Mouse (Mus musculus) forebrain, embryonic 14.5 days (tissue): ENCODE results near the gene Dexi. TPM values are rescaled to one million over a fixed set of nuclear protein-coding genes. Genes with fewer than 3 reads are reported as not detected.

Source experiments
- ATAC-seq: fragments of 200-750 bp; cut with Nextera tagmentation; 2 replicates; pipeline ENCODE4 v1.8.0; 2017; ENCODE audit warnings: mild to moderate bottlenecking, moderate library complexity
- DNase-seq: peaks from one replicate; pipeline ENCODE4 v3.0.0-alpha.2; 2015; ENCODE audit warnings: low spot score
- H3K27ac ChIP-seq: fragments of 300-500 bp; sonication (generic); 2 replicates; pipeline ENCODE4 v1.5.1; 2014; ENCODE audit warnings: low read depth, mild to moderate bottlenecking, control low read depth, low read length, moderate library complexity
- H3K27me3 ChIP-seq: fragments of 300-500 bp; sonication (generic); replicated peaks from 2 replicates; pipeline ENCODE4 v1.6.1; 2014; ENCODE audit warnings: low read length, control low read depth, mixed read lengths; ENCODE audit not compliant: control insufficient read depth, insufficient read depth
- H3K36me3 ChIP-seq: fragments of 300-500 bp; sonication (generic); 2 replicates; pipeline ENCODE4 v1.6.1; 2014; ENCODE audit warnings: low read length, control low read depth; ENCODE audit not compliant: control insufficient read depth, insufficient read depth
- H3K4me1 ChIP-seq: fragments of 300-500 bp; sonication (generic); 2 replicates; pipeline ENCODE4 v1.6.1; 2014; ENCODE audit warnings: antibody characterized with exemption, low read length, control low read depth; ENCODE audit not compliant: control insufficient read depth, insufficient read depth
- H3K4me2 ChIP-seq: fragments of 300-500 bp; sonication (generic); 2 replicates; pipeline ENCODE4 v1.6.1; 2014; ENCODE audit warnings: mild to moderate bottlenecking, control low read depth, low read length
- H3K4me3 ChIP-seq: fragments of 300-500 bp; sonication (generic); 2 replicates; pipeline ENCODE4 v1.5.1; 2014; ENCODE audit warnings: low read depth, low read length, control low read depth
- H3K9ac ChIP-seq: fragments of 300-500 bp; sonication (generic); 2 replicates; pipeline ENCODE4 v1.6.1; 2014; ENCODE audit warnings: mild to moderate bottlenecking, low read length, control low read depth, moderate library complexity
- H3K9me3 ChIP-seq: fragments of 300-500 bp; sonication (generic); replicated peaks from 2 replicates; pipeline ENCODE4 v1.6.1; 2016; ENCODE audit warnings: low read length, control low read depth, mixed read lengths; ENCODE audit not compliant: control insufficient read depth
- WGBS: fragments of 180-500 bp; shearing (Covaris S2); extraction: QIAGEN DNeasy Blood & Tissue Kit; methylation state at CpG from one replicate; pipeline ENCODE4 v1.1.7; 2014; 5-methylcytosine and 5-hydroxymethylcytosine counted together
- polyA plus RNA-seq: library from polyadenylated mRNA; unstranded; fragments of >200 nt; fragmentation: Nextera tagmentation; extraction: Ambion mirVana; gene quantifications from 2 replicates; pipeline ENCODE4 v1.2.1, GENCODE M21; 2014

Gene Dexi
- polyA plus RNA-seq, 1 experiment from 2014 or later, result 21.6 TPM

DNA sequence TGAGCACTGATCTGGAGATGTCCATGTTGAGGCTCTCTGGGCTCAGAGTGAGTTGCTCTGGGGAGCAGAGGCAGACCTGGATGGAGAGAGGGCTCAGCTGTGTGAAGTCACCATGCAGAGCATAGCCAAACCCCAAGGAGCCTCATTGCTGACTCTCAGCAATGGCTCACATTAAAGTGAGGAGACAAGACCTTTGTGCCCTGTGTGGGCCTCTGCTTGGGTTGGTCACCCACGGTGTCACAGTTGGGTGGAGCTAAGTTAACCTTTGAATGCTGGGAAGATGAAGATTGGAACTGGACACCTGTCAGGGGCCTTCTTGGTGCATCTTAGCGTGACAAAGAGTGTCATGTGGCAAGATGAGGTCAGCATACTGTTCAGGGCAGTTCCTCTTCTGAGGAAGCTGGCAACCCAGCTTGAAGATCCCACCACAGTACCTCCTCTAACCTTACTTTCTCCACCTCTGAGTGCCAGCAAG lies 47.0 kb downstream of the Dexi start:
- DNase-seq, result no peak
- ATAC-seq, result no peak
- Histone ChIP-seq H3K9me3 (no peaks in the 10 kb centered on the region), H3K27ac (no peak overlapping the region), H3K4me3 (no peak overlapping the region), H3K9ac (no peak overlapping the region), H3K4me1 (no peaks in the 10 kb centered on the region), H3K36me3 (no peaks in the 10 kb centered on the region), H3K27me3 (no peaks in the 10 kb centered on the region), H3K4me2 (no peak overlapping the region)
- WGBS, result 79% methylated on average over 2 of the region's 2 CpGs

DNA sequence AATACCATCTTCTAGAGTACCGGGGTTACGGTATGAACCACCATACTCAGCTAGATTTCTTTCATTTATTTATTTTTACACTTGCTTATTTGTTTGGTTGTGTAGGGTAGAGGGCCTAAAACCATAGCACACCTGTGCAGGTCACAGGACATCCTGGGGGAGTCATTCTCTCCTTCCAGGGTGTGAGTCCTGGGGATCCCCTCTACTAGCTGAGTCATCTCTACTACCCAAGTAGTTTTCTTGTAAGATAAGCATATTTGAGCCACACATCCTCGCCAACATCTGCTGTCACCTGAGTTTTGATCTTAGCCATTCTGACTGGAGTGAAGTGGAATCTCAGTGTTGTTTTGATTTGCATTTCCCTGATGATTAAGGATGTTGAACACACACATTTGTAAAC lies 50.3 kb downstream of the Dexi start:
- H3K4me2 ChIP-seq, result no peak overlapping the region
- WGBS, result 83% methylated on average over 3 of the region's 3 CpGs
- no peak for ATAC-seq
- H3K9me3 ChIP-seq, result no peaks in the 10 kb centered on the region
- H3K36me3 ChIP-seq, result no peaks in the 10 kb centered on the region
- no peaks in the 10 kb centered on the region for H3K4me1 ChIP-seq
- no peak overlapping the region for H3K4me3 ChIP-seq
- no peaks in the 10 kb centered on the region for H3K27me3 ChIP-seq
- H3K27ac ChIP-seq, result no peak overlapping the region
- H3K9ac ChIP-seq, result no peak overlapping the region
- DNase-seq, result no peak

DNA sequence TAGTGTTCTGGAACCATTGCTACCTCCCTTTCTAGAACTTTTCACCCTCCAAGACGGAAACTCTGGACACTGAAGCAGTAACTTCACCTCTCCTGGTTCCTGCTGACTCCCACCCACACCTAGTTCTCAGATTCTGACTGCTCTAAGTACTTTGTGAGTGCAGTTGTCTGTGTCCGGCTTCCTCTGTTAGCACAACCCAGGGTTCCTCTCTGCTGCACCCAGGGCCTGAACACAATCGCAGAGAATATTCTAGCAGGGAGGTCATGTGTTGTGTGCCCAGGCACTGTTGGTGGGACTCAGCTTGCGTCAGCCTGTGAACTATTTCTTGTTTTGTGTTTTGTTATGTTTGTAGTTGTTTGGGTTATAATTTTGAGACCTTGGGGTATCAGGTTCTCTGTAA lies 51.1 kb downstream of the Dexi start:
- DNase-seq (no peak), ATAC-seq (no peak)
- Histone ChIP-seq H3K9me3 (no peaks in the 10 kb centered on the region), H3K27ac (no peak overlapping the region), H3K27me3 (no peaks in the 10 kb centered on the region), H3K4me3 (no peak overlapping the region), H3K9ac (no peak overlapping the region), H3K4me1 (no peaks in the 10 kb centered on the region), H3K4me2 (no peak overlapping the region), H3K36me3 (no peaks in the 10 kb centered on the region)
- WGBS, result 86% methylated on average over 4 of the region's 4 CpGs

DNA sequence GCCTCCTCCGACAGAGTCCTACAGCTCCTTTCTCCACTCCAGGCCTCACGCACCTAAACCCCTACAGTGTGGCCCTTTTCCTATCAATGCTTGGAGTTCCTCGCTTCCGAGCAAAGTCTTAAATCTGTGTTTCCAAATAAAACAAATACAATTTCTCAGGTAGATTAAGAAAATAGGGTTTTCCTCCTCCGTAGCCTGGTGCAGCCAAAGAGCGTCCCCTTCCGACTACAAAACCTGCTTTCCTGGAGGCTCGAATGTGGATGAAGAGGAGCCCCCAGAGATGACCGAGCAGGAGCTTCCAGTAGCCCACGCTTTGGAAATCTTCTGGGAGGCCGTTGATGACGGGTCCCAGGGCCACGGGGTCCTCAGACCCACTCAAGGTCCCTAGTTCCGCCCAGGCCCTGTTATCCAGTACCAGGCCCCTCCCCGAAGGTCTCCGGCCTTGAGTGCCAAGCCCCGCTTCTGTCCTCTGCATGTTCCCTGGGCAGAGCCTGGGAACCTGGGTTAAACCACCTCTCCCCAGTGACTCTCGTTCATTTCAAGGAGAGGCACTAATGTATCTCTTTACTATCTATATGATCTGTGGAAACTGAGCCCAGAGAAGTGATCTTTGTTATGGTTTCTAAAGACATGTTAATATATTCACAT lies 52.2 kb downstream of the Dexi start:
- Histone ChIP-seq H3K9ac (no peak overlapping the region), H3K9me3 (no peaks in the 10 kb centered on the region), H3K36me3 (no peaks in the 10 kb centered on the region), H3K4me1 (no peaks in the 10 kb centered on the region), H3K27me3 (no peaks in the 10 kb centered on the region), H3K4me2 (no peak overlapping the region), H3K27ac (no peak overlapping the region), H3K4me3 (no peak overlapping the region)
- ATAC-seq (no peak), DNase-seq (no peak)
- WGBS, result 89% methylated on average over 18 of the region's 18 CpGs

DNA sequence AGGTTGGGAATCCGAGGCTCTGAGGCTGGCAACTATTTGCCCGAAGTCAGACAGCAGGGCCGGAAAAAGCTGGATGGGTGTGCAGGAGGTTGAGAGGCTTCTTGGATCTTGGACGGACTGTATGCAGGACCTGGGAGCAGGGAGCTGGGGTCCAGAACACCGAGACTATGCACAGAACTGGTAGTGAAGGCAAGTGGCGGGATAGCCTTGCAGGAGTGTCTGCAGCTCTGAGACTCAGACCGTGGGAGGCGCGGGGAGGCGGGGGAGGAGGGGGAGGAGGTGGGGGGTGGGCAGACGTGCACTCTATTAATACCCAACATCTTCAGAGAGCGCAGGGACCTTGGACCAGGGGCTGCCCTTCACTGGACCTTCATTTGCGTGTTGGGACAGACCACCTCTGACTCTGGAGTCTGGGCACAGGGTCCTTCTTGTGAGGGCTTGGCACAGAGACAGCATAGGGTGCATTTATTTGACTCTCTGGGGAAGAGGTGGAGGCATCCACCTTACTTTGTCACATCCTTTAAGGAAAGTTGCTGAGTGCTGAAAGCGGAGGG lies 52.9 kb downstream of the Dexi start:
- H3K4me1 ChIP-seq, result no peaks in the 10 kb centered on the region
- H3K27me3 ChIP-seq, result no peaks in the 10 kb centered on the region
- no peak overlapping the region for H3K27ac ChIP-seq
- H3K36me3 ChIP-seq, result no peaks in the 10 kb centered on the region
- 23% methylated on average over 12 of the region's 14 CpGs for WGBS
- no peak for DNase-seq
- no peaks in the 10 kb centered on the region for H3K9me3 ChIP-seq
- no peak overlapping the region for H3K4me3 ChIP-seq
- peak overlapping the region; percentile 29; the same call in 1 of the 2 replicates for H3K4me2 ChIP-seq
- ATAC-seq, result no peak
- H3K9ac ChIP-seq, result no peak overlapping the region

DNA sequence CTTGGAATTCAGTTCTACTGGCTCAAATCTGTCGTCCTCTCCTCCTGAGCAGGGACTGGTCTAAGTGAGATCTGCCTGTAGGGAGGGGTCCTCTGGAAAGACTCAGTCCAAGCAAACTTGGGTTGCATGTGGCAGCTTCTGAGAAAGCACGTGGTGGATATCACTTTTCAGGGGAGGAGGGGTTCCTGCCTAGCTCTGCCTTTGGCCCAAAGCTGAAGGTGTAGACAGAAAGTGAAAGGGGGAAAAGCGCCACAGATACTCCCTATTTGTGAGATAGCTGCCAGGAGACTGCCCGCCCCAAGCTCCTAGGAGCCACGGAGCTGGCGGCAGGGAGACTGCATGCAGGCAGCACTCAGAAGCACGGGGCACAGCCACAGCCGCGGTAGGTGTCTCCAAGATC lies 53.4 kb downstream of the Dexi start:
- no peaks in the 10 kb centered on the region for H3K4me1 ChIP-seq
- H3K9me3 ChIP-seq, result no peaks in the 10 kb centered on the region
- H3K27ac ChIP-seq, result no peak overlapping the region
- 7% methylated on average over 9 of the region's 9 CpGs for WGBS
- peak overlapping the region; percentile 29; the same call in 1 of the 2 replicates for H3K4me2 ChIP-seq
- H3K36me3 ChIP-seq, result no peaks in the 10 kb centered on the region
- ATAC-seq (no peak), DNase-seq (no peak)
- H3K27me3 ChIP-seq, result no peaks in the 10 kb centered on the region
- H3K4me3 ChIP-seq, result no peak overlapping the region
- no peak overlapping the region for H3K9ac ChIP-seq

DNA sequence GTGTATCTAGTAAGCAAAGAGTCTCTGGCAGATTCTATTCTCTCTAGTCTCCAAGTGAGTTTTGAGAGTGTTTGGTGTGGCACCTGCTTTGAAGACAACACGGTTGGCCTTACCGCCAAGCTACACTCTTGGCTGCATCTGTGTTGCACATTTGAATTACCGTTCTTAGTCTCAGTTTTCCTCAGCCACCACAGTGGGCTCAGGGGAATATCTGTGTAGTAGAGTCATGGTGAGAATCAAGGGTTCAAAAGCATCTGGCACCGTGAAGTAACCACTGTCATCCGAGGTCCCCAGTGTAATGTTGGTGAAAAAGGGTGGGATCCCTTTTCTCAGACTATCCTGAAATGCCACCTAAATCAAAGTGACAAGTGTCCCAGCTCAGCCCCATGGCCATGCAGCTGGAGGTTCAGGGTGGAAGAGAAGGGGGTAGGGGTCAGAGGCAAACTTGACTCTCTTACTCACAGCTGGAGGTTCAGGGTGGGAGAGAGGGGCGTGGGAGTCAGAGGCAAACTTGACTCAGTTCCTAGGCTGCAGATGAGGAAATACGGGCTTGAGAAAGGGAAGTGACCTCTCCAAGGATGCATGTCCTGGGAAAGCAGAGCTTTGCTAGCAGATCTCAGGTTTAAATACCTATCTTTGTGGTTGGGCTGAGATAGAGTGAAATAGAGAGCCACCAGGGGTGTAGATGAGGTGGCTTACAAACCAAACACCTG lies 53.9 kb downstream of the Dexi start:
- no peak overlapping the region for H3K4me3 ChIP-seq
- H3K9me3 ChIP-seq, result no peaks in the 10 kb centered on the region
- WGBS, result 86% methylated on average over 7 of the region's 7 CpGs
- ATAC-seq, result no peak
- no peak overlapping the region for H3K9ac ChIP-seq
- no peaks in the 10 kb centered on the region for H3K27me3 ChIP-seq
- no peak overlapping the region for H3K27ac ChIP-seq
- no peaks in the 10 kb centered on the region for H3K36me3 ChIP-seq
- DNase-seq, result no peak
- H3K4me1 ChIP-seq, result no peaks in the 10 kb centered on the region
- no peak overlapping the region for H3K4me2 ChIP-seq

DNA sequence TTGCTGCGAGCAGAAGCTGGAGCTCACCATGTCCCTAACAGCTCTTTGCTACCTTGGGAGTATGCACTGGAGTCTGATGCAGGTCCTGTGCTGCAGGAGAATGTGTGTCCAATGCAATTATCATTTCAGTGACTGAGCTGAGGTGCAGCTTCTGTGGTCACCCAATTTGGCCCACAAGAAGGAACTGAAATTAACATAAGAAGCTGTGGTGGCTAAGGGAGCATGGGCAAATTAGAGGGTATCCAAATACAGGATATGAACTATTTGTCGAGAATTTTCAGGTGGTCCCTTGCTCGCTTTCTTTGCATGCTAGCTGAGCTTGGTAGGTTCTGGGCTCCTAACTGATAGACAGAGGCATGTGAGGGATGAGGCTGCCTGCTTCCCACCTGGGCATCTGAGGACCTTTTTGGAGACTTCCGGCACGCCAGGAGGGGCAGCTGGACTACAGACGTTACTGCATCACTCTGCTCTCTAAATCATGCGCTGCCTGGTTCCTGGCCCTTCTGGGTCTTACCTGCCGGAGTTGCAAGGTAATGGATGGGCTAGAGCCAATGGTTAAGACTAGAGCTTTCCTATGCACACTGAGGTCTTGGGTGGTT lies 54.9 kb downstream of the Dexi start:
- 91% methylated on average over 8 of the region's 8 CpGs for WGBS
- Histone ChIP-seq H3K4me2 (no peak overlapping the region), H3K27me3 (no peaks in the 10 kb centered on the region), H3K4me3 (no peak overlapping the region), H3K27ac (no peak overlapping the region), H3K9ac (no peak overlapping the region), H3K9me3 (no peaks in the 10 kb centered on the region), H3K36me3 (no peaks in the 10 kb centered on the region), H3K4me1 (no peaks in the 10 kb centered on the region)
- ATAC-seq, result no peak
- no peak for DNase-seq

DNA sequence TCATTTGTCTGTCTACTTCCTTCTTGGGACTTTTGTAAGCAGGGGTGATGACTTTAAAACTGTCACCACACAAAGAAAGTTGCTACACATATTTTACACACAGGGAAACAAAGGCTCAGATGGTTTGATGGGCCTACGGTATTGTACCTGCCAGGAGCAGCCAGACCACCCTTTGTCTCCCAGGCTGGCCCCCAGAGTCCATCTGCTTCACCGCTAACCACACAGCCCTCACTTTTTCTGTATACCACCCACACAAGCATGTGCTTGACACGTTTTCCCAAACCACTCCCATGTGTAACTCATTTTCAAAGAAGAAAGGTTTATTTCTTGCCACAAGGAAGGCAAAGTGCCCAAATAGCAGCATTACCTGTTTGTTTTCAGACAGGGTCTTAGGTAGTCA lies 55.9 kb downstream of the Dexi start:
- Histone ChIP-seq H3K9ac (no peak overlapping the region), H3K27me3 (no peaks in the 10 kb centered on the region), H3K27ac (no peak overlapping the region), H3K36me3 (no peaks in the 10 kb centered on the region), H3K4me3 (no peak overlapping the region), H3K9me3 (no peaks in the 10 kb centered on the region), H3K4me2 (no peak overlapping the region), H3K4me1 (no peaks in the 10 kb centered on the region)
- WGBS, result 78% methylated on average over 3 of the region's 3 CpGs
- ATAC-seq, result no peak
- no peak for DNase-seq
